Mouse (Mus musculus) C2C12 (cell line): ENCODE results near the gene Btbd1.

Experiments
- CTCF ChIP-seq: IDR thresholded peaks from one replicate; pipeline ENCODE4 v1.5.1; 2011; ENCODE audit not compliant: control insufficient read depth, insufficient read depth, insufficient read length
- MAX ChIP-seq: IDR thresholded peaks from one replicate; pipeline ENCODE4 v1.6.1; 2011; ENCODE audit warnings: mild to moderate bottlenecking, control low read depth
- MYOD1 ChIP-seq: IDR thresholded peaks from one replicate; pipeline ENCODE4 v1.6.1; 2011; ENCODE audit warnings: low read depth; ENCODE audit not compliant: control insufficient read depth, insufficient read length
- USF1 ChIP-seq: IDR thresholded peaks from one replicate; pipeline ENCODE4 v1.6.1; 2011; ENCODE audit warnings: low read depth, mild to moderate bottlenecking, control low read depth, moderate library complexity

GRCm38 (mm10) chr7:81875372-81875771 is 46.1 kb upstream of the Btbd1 start:
- TF ChIP-seq CTCF (no peak), USF1 (no peak), MYOD1 (no peak), MAX (no peak)
